Mouse (Mus musculus) subcutaneous adipose tissue, adult 2 months (tissue): ENCODE data around the gene Chd4. TPM values are rescaled to one million over a fixed set of nuclear protein-coding genes. Genes with fewer than 3 reads are reported as not detected.

Source experiments
- polyA plus RNA-seq: library from polyadenylated mRNA; depleted of rRNA; stranded (reverse); fragments of >200 nt; gene quantifications from 2 replicates; pipeline ENCODE4 v1.2.3, GENCODE M21; 2012; ENCODE audit warnings: low replicate concordance; rRNA removed

The Chd4 gene
- 42.0 and 131 TPM in 2 replicates for polyA plus RNA-seq

DNA sequence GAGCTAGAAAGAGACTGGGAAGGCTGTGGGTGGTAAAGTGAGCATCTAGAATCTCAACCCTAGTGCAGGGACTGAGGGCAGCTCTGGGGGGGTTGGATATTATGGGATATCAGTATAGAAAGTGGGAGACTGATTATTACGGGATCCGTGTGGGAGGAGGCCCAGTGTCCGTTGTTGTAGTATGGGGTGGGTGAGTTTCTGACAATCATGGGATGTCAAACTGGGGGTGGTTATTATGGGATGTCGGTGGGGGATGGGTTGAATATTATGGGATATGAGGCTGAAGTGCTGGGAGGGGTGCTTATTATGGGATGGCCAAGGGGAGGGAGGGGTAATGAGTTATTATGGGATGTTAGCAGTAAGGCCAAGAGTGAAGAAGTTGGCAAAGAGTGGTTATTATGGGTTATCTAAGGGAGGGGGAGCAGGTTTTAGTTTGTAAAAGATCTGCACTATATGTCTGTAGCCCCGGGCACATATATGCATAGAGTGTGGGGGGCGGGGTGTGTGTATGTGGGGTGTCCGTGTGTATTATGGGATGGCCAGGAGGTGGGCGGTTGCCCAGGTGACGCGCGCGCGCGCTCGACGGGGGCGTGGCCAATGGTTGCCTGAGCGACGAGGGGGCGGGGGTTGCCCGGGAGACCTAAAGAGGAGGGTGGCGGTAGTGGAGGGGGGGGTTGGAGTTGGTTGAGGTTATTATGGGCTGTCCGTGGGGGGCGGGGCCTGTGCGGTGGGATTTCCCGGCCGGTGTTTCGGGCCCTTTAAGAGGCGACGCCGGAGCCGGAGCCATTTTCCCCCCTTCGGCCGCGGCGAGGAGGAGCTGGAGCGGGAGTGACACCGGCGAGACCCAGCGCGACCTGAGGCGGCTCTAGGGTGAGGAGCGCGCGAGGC is at the start of gene Chd4:
TSS of gene Chd4 (plus strand) at position 591 of the 888 bp plus-strand sequence.

DNA sequence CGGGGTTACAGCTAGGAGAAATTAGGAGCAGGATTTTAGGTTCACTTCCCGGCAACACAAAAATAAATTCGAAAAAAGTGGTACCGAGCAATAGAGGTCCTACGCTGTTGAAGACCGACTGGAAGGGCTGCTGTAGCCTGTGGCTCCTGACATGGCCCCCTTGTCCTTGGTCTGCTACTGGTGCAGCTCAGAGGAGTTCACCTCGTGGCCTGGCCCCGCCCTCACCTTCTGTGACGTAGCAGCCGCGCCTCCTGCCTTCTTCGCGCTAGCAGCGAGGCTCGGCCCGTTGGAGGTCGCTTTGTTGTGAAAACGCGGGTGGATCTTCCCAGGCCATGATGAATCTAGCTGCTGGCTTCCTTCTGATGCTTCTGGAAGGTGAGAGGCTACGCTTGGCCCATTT is 46.1 kb upstream of the Chd4 start, which contains the start of gene Acrbp:
TSS of gene Acrbp (plus strand) at position 12 of the 400 bp plus-strand sequence.

DNA sequence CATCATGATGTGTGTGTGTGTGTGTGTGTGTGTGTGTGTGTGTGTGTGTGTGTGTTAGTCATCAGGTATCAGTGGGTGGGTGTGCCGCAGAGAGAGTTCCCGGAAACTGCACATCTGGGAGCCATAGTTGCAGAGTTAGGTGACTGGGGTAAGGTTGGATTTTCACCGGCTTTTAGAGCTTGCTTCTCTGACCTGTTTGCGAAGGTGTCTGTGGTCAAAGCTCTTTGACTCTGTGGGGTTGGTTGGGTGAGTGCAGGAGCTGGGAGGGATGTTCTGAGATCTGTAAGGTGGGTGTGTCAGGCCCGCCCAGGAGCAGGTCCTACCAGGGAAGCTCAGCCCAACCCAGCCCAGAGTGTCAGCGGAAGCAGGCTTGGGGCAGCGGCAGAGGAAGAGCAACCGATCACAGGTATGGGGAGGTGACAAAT is 28.2 kb upstream of the Chd4 start, which contains the start of gene Lpar5:
TSS of gene Lpar5 (plus strand) at position 350 of the 425 bp plus-strand sequence.

DNA sequence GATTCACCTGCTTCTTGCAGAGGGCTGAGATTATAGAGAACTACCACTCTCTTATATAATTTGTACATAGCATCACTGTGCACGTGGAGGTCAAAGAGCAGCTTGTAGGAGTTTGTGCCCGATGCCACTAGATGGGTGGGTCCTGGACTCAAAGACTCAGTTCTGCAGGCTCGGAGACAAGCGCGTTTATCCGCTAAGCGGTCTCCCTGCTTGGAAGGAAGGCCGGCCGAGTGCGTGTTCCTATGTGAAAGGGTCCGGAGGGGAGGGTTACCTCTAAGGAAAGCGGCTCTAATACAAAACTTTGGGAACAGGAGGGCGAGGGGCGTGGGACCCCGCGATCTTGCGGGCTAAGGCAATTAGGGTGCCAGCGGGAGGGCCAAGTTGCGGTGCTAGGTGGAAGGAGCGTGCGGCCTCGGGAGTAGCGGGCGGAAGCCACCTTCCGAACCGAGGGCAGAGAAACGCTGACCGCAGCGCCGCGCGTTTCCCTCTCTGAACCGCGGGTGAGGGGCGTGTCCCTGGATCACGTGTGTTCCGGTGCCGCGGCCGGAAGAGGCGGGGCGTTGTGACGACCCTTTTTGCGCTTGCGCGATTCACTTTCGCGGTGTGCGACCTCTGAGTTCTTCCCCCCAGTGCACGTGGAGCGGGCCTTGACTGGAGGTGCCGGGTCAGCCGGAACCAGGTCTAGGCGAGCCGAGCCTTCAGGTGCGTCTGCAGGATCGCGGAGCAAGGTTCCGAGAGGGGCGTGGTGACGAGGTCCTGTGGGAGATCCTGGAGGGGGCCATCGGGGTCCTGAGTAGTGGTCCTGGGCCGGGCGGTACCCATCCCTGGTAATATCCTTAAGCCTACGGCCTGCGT is 35.7 kb downstream of the Chd4 start, which contains the start of gene Nop2:
TSS of gene Nop2 (plus strand) at position 608 of the 855 bp plus-strand sequence.

DNA sequence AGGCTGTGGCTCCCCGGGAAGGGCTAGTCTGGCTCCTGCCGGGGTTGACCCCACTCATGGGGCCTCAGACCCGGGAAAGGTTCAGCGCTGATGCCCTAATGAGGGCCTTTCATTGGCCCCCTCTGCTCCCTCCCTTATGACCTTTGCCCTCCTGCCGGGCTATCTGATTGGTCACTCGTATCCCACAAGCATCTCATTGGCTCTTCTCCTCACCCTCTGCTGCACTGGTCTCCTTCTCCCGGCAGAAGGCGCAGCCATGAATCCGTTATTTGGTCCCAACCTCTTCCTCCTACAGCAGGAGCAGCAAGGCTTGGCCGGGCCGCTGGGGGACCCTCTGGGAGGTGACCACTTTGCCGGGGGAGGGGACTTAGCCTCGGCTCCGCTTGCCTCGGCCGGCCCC is 49.2 kb downstream of the Chd4 start, which contains the start of gene Iffo1:
TSS of gene Iffo1 (plus strand) at position 241 of the 400 bp plus-strand sequence.

DNA sequence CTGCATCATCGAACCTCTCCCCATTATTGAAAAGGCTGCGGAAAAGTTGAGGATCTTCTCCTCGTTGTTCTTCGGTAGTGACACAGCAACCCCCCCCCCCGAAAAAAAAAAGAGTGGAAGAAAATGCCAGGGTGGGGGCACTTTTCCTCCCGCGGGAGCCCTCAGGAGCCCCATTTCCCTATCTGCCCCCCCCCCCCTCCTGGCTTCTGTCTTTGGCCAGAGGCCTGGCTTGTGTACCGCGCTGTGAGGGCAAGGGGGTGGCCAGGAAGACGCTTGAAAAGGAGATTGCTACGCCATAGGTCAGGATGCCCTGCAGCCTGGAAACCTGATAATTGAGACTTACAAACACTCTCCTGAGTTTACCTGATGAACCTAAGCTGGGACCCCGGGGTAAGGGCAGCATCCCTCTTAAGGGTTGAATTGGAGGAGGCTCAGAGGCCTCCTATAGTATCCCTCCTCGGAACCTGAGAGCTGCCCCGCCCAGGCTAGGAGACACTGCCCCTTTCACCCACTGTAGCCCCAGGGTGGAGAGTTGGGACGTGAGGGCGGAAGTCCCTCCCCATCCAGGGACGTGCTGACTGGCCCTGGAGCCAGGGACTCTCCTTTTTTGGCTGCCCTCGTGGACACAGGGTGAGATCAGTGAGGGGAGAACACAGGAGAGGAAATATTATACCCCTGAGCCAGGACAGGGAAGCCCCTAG is 70.4 kb downstream of the Chd4 start, which contains the start of gene Gapdh:
TSS of gene Gapdh (minus strand) at position 417 of the 701 bp plus-strand sequence.

Other genes with a start within 250 kb of the Chd4 start
- gene P3h3, start 238.2 kb upstream of the Chd4 start, polyA plus RNA-seq: 23.0 and 97.5 TPM in 2 replicates
- 0.24 and 3.3 TPM in 2 replicates for gene Gpr162, start 232.0 kb upstream of the Chd4 start, polyA plus RNA-seq
- gene Cd4, start 207.8 kb upstream of the Chd4 start, polyA plus RNA-seq: 0.79 and 2.4 TPM in 2 replicates
- 5.0 and 6.7 TPM in 2 replicates for gene Lag3, start 184.3 kb upstream of the Chd4 start, polyA plus RNA-seq
- gene Ptms, start 175.9 kb upstream of the Chd4 start, polyA plus RNA-seq: 1,311 and 1,715 TPM in 2 replicates
- 398 and 422 TPM in 2 replicates for gene Mlf2, start 164.6 kb upstream of the Chd4 start, polyA plus RNA-seq
- gene Cops7a, start 130.4 kb upstream of the Chd4 start, polyA plus RNA-seq: 192 and 221 TPM in 2 replicates
- 3.7 and 15.6 TPM in 2 replicates for gene Pianp, start 99.3 kb upstream of the Chd4 start, polyA plus RNA-seq
- gene Zfp384, start 86.8 kb upstream of the Chd4 start, polyA plus RNA-seq: 49.1 and 77.6 TPM in 2 replicates
- gene Ing4, start 56.2 kb upstream of the Chd4 start, polyA plus RNA-seq: 69.3 and 75.0 TPM in 2 replicates
- gene Acrbp, start 46.3 kb upstream of the Chd4 start, polyA plus RNA-seq: 11.9 and 31.8 TPM in 2 replicates
- gene Lpar5, start 28.1 kb upstream of the Chd4 start, polyA plus RNA-seq: 5.0 and 8.4 TPM in 2 replicates
- gene Nop2, start 35.9 kb downstream of the Chd4 start, polyA plus RNA-seq: 13.7 and 35.1 TPM in 2 replicates
- 32.5 and 35.6 TPM in 2 replicates for gene Iffo1, start 49.3 kb downstream of the Chd4 start, polyA plus RNA-seq
- 4,033 and 4,268 TPM in 2 replicates for gene Gapdh, start 70.5 kb downstream of the Chd4 start, polyA plus RNA-seq
- gene Ncapd2, start 95.7 kb downstream of the Chd4 start, polyA plus RNA-seq: 29.9 and 68.5 TPM in 2 replicates
- 62.0 and 70.3 TPM in 2 replicates for gene Mrpl51, start 95.8 kb downstream of the Chd4 start, polyA plus RNA-seq
- 17.3 and 19.7 TPM in 2 replicates for gene Vamp1, start 119.6 kb downstream of the Chd4 start, polyA plus RNA-seq
- 25.0 and 26.3 TPM in 2 replicates for gene Tapbpl, start 135.9 kb downstream of the Chd4 start, polyA plus RNA-seq
- 1.6 and 2.2 TPM in 2 replicates for gene Cd27, start 141.0 kb downstream of the Chd4 start, polyA plus RNA-seq
- gene Tuba3a, start 190.1 kb downstream of the Chd4 start, polyA plus RNA-seq: not detected in 2 replicates
- gene Ltbr, start 217.9 kb downstream of the Chd4 start, polyA plus RNA-seq: 118 and 131 TPM in 2 replicates
- 1.2 and 5.0 TPM in 2 replicates for gene Scnn1a, start 224.7 kb downstream of the Chd4 start, polyA plus RNA-seq